Mouse (Mus musculus) adrenal gland, adult 8-10 months (tissue): ENCODE data around the gene Napb. TPM values are rescaled to one million over a fixed set of nuclear protein-coding genes. Genes with fewer than 3 reads are reported as not detected.

Source experiments
- DNase-seq: peaks from one replicate; pipeline ENCODE4 v3.0.0; 2022
- total RNA-seq, 4 experiments: library from RNA; stranded (reverse); gene quantifications; 2 replicates each; pipeline ENCODE4 v1.2.4; 2022

The Napb gene
- total RNA-seq, 4 experiments from 2014 or later, result 5.5 to 13.9 (median 8.1) TPM

DNA sequence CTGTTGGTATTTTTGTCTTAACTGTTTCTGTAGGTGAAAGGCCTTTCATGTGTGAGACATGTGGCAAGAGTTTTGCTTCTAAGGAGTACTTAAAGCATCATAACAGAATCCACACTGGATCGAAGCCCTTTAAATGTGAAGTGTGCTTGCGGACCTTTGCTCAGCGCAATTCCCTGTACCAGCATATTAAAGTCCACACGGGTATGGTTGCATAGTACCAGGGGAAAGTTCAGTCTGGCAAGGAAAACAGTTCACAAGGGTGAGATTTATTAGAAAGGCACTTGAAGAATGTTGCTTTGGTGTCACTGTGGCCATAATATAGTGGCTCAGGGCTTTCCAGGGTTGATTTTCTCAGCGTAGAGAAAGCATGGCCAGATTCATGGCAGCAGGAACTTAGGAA lies 44.3 kb downstream of the Napb start:
- no peak for DNase-seq

DNA sequence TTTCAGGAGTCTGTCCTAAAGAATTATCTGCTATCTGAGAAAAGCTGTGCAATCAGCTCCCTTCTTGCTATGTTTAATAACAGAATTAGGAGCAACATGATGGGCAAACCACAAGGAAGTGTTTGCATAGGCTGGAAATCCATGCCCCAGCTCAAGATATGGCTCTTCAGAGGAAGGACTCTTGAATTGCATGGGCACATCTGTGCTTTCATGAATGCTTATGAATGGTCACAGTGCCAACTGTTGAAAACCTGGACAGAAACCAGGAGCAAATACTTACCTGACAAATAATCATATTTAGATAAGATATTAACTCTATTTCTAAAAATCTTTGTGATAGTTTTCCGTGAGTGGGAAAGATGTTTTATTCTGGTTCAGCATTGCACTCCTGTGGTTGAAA lies 45.4 kb downstream of the Napb start:
- DNase-seq, result no peak

DNA sequence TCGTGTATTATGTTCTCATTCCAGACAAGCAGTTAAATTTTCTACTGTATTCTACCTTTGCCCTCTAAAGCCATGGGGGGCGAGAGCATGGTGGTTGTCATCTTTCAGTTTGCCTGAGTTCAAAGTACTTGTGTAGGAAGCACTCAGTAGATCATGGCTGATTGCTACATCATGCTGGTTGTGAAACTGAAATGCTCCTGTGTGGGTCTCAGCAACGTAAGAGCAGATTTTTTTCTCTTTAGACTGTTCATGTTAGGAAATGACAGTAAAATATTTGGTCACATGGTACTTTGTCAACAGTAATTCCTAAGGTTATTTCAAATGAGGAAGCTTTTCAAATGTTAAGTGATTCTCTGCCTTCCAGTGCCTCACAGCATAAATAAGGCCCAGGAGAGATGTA lies 46.6 kb downstream of the Napb start:
- DNase-seq, result no peak

DNA sequence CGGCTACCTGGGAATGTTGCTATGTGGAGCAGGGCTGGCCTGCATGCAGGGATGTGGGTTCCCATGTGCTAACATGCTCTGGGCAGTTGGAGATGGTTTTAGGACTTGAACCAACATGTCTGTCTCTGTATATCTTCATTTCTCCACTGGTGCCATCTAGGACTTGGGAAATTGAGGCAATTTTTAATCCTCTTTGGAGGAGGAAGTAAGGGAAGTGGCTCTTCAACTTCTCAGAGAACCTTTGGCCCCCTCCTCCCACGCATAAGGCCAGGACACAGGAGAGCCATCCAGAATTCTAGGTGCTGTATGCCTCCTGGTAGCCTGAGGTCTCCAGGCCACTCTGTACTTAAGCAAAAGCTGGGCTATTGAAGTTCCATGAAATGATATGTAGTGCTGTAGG lies 47.3 kb downstream of the Napb start:
- no peak for DNase-seq

DNA sequence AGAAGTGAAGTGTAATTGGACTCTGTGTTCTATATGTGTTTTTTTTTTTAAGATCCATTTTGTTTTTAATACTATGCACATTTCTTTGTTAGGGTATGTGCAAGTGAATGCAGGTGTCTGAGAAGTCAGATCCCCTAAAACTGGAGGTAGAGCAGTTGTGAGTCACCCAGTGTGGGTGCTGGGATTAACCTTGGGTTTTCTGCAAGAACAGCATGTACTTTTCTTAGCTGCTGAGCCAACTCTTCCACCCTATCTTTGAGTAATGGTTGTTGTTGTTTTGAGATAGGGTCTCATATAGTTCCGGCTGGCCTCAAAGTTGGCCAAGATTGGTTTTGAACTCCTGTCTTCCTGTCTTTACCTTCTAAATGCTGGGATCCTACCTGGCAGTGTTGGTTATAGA lies 49.2 kb downstream of the Napb start:
- no peak for DNase-seq

DNA sequence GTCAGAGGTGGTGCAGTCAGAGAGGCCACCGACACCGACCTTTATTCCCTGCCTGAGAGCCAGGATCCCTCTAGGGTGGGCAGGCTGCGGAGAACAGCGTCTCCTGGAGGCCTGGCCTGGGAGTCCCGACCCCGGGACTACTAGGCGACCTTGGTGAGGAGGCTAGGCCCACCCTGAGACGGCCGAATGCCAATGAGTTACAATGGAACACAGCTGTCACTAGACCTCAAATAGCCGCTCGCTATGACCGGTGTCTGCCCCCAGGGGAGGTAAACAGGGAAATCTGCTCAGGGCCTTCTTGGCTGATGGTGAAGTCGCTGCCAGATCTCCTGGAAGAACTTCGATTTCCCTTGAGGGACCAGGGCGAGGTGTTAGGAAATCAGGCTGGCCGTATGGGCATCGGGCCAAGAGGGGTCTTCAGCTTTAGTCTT lies 50.8 kb downstream of the Napb start:
- DNase-seq, result peak; percentile 47

DNA sequence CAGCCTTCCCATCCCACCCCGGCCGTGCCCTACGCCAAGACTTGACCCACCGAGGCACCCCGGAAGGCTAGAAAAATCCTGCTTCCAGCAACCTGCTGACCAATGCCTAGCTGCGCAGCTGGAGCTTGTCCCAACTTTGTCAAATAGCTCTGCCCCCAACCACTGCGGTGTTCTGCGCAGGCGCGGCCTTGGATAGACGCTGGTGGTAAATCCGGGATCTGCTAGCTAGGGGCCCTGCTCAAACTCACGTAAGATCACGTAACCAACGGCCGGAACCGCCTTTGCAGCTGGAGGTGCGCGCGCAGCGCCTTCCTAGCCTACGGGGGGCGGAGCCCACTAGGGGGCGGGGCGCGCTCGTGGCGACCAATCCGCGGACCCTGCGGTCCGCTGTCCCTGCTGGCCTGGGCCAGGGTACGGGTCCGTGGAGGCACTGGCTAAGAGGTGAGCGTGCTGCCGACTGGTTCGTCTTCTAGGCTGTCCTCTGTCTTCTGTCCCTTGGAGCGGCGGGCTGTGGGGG lies 51.4 kb downstream of the Napb start, which contains the start of gene Gzf1:
Gzf1 (plus strand) TSS at position 249 of the 517 bp plus-strand sequence.
- peak; percentile 99 for DNase-seq

DNA sequence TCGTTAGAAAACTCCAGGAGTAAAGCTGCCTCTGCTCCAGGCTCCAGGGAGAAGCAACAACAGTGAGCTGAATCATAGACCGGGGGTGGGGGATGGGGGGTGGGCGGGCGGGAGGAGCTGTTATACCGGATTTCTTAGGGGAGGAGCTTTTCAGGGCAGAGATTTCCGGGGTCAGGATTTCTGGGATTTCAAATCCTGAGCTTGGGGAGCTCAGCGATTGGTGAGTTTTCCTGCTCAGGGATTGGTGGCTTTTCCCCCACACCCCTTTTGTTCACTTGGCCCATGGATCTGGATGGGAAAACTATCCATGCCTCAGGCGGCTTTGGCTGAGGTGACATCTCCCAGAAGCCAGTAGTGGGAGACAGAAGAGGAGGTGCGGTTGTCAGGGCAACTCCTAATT lies 52.9 kb downstream of the Napb start:
- peak; percentile 76 for DNase-seq

DNA sequence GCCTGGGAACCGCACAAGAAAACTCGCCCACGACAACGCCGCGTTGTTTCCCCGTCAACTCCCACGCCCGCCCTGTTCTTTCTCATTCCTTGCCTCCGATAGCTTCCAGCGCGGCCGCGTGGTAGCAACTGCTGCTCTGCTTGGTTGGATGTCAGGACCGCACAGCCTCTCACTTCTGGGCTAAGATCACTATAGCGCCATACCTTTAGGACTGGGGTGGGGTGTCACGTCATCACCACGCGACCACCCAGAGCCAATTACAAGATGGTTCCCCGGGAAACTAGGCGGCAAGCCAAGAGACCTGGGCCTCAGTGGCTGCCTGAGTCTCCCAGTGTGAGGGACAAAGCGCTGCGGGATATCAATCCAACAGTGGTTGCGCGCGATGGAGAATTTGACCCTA lies 54.5 kb downstream of the Napb start:
- DNase-seq, result peak; percentile 60

DNA sequence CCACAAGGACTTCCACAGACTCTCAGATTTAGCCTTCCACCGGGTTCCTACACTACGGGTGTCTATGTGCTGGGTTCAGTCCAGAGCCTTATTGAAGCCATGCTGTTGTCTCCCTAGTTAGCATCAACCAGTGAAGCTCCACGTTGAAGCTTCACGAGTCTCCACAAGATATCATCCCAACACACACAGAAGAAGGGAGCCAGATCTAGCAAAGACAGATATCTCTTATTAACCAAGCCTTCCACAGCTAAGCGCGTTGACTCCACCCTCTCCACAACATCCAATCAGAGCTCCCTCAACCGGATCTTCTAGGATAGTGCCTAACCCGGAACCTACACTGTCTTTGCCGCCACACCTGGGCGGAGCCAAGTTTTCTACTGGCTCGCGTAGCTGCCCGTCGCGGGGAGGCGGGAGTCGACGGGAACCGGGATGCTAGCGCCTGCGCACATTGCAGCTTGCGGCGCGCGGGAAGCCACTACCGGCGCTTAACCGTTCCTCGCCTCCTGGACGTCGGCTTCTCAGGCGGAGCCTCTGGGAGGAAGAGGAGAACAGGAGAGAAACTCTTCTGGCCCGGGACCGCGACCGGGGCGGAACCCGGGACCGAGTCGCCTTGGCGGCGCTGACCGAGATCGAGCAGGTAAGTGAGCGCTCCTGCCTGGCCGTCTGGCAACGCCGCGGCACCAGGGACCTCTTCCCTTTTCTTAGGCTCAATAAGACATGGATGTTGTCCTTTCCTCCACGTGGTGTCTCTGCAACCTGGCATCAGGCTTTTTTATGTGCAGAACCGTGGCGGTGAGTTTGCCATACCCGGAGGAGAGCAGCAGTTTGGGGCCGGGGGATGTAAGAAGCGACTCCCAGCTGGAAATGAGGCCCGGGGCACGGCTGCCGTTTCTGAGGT lies 59.8 kb downstream of the Napb start, which contains the start of gene Nxt1:
Nxt1 (plus strand) TSS at position 403 of the 898 bp plus-strand sequence.
- peak; percentile 99 for DNase-seq

DNA sequence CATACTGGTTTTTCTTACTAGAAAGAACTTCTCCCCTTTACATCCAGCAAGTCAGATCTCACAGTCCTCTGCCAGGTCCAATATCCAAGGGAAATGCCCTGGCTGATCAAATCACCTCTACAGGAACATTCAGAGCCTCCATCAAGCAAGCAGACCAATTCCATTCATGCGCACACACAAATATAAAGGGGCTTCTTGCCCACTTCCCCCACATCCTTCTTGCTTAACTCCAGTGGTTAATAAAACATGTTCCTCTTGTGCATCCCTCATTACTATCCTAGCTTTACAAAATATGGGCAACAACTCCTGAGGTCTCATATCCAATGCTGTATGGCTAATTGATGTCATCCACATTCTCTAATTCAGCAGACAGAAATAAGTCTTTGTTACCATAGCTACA lies 68.8 kb downstream of the Napb start:
- DNase-seq, result no peak

DNA sequence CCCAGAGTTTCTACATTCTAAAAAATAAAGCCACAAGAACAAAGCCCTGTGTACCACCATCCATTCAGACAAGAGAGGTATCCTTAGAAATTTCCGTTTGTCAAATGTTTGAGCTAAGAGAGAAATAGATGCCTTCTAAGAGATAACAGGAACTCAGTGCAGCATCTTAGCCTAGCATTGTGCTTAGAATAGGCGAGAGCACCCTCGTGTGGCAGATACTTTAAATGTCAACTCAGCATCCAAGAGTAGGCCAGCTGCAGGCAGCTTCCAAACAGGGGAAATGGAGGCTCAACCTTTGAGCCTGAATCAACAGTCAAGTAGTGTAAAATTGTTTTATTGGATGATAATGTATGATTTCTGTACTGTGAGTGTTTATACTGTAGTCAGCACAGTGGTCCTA lies 77.3 kb downstream of the Napb start:
- DNase-seq, result peak; percentile 50

DNA sequence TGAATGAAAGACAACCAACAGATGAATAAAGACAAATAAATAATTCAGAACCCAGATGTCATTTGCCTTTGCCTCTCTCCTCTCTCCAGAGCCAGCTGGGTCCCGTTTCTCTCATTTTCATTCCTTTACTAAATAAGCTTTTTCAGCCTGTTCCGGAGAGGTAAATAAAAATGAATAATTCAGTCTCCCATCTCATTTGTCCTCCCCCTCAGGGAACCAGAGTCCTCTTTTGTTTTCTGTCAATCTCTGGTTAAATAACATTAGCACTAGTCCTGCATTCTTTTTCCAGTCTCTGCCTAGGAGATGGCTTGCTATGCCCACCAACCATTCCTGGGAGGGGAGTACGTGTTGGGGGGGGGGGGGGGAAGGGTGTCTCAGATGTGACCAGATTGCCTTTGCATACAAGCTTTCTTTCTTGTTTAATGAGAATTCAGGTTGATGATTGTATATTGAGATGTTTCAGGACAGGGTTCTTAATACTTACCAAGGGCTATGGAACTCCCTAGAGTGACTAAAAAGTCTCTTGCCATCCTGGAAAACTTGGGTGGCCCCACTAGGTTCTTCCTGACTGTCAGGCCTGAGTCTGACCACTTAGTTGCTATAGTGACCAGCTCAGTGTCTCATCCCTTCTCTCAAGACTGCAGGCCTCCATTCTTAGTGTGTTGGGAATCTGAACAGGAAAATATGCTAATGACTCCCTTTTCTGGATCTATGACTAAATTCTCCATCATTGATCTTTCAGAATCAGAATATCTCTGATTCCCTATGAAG lies 81.5 kb downstream of the Napb start:
- no peak for DNase-seq

DNA sequence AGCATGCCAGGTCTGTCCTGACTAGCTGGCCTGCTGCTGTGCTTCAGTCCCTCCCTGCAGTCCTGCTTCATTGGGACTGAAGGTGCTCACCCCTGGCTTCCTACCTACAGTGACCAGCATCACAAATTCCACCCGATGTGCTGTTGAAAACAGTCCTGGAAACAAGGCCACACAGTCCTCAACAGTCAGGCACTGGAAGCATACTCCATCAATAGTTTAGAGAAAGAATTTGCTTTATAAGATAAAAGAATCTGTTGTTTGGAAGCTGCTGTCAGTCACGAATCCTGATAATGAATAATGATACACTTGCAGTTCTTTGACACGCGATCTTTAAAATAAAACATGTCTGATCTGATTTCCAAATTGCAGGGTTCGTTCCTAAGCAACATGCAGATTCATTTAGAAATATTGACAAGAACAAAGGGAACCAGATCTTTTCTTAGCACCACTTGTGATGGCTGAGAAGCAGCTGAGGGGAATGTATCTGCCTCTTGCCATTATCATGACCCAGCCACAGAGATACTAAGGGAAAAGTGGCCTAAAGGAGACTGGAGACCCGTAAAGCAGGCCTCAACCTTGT lies 87.8 kb downstream of the Napb start:
- DNase-seq, result no peak

Other genes starting within 250 kb of the Napb start
- 10 to 100 TPM; 17.4 to 22.0 (median 18.0) TPM for gene Nxt1, start 59.9 kb downstream of the Napb start, total RNA-seq
- 10 to 100 TPM; 27.1 to 53.7 (median 40.1) TPM for gene Gzf1, start 51.4 kb downstream of the Napb start, total RNA-seq
- gene Cstl1, start 17.9 kb upstream of the Napb start, total RNA-seq, result 1 to 10 TPM in 1 of 4 experiments, under 1 TPM in 2, not detected in 1; 0.45 to 1.5 (median 0.97) TPM
- not detected for gene Cst11, start 39.0 kb upstream of the Napb start, total RNA-seq
- gene 8030411F24Rik, start 49.5 kb upstream of the Napb start, total RNA-seq, result not detected
- gene Cst12, start 56.9 kb upstream of the Napb start, total RNA-seq, result not detected
- 10 to 100 TPM in 2 of 4 experiments, 1 to 10 TPM in 2; 3.0 to 76.8 (median 23.1) TPM for gene Cst8, start 66.3 kb upstream of the Napb start, total RNA-seq
- gene Cst13, start 87.6 kb upstream of the Napb start, total RNA-seq, result under 1 TPM in 1 of 4 experiments, not detected in 3; 0.32 TPM
- gene Cst9, start 102.7 kb upstream of the Napb start, total RNA-seq, result not detected
- not detected for gene 9230104L09Rik, start 132.6 kb upstream of the Napb start, total RNA-seq
- 1,000 to 10,000 TPM in 1 of 4 experiments, 100 to 1,000 TPM in 3; 786 to 1,002 (median 918) TPM for gene Cst3, start 143.2 kb upstream of the Napb start, total RNA-seq